Mouse (Mus musculus): ENCODE measurements around the gene Fbxo6. TPM values are rescaled to one million over a fixed set of nuclear protein-coding genes. Genes with fewer than 3 reads are reported as not detected.
A peak's percentile ranks its signal among the peaks of the same experiment; 100 is the strongest.
"Not testable (repeated sequence)": the region's sequence is repeated elsewhere in the genome, so short reads cannot be mapped to it uniquely, and the experiment has no call there.

Fbxo6 gene
- polyA plus RNA-seq, 1 experiment: 23.2 TPM

- no peaks in the 10 kb centered on the region for H3K4me1 ChIP-seq (ENCODE audit: control insufficient read depth, insufficient read depth, low read length)
- TF ChIP-seq CTCF (IDR thresholded peaks at IDR 0.05; ENCODE audit: borderline replicate concordance, insufficient read depth, low read length) (no peak), POLR2A (IDR thresholded peaks at IDR 0.05; ENCODE audit: low read depth, low read length) (no peak)
- no peak within 1 kb of the TSS for H3K27ac ChIP-seq (ENCODE audit: insufficient read depth, low read length)
- peak within 1 kb of the TSS; percentile 21 for H3K4me3 ChIP-seq (ENCODE audit: insufficient read depth, low read length)
Measured at GRCm38 (mm10) chr4:148130561-148131413, 21.2 kb downstream of the Fbxo6 start, which contains the start of gene Draxin. TSS of gene Draxin (minus strand) at chr4:148130698.

- Histone ChIP-seq H3K4me1 (ENCODE audit: control insufficient read depth, insufficient read depth, low read length) (no peaks in the 10 kb centered on the region), H3K4me3 (ENCODE audit: insufficient read depth, low read length) (peak within 1 kb of the TSS; percentile 21), H3K27ac (ENCODE audit: insufficient read depth, low read length) (no peak within 1 kb of the TSS)
- TF ChIP-seq CTCF (IDR thresholded peaks at IDR 0.05; ENCODE audit: borderline replicate concordance, insufficient read depth, low read length): no peak
- TF ChIP-seq POLR2A (IDR thresholded peaks at IDR 0.05; ENCODE audit: low read depth, low read length): no peak
Measured at GRCm38 (mm10) chr4:148130133-148130532, 21.8 kb downstream of the Fbxo6 start, which contains the start of gene Mad2l2. TSS of gene Mad2l2 (plus strand) at chr4:148130384.

DNA sequence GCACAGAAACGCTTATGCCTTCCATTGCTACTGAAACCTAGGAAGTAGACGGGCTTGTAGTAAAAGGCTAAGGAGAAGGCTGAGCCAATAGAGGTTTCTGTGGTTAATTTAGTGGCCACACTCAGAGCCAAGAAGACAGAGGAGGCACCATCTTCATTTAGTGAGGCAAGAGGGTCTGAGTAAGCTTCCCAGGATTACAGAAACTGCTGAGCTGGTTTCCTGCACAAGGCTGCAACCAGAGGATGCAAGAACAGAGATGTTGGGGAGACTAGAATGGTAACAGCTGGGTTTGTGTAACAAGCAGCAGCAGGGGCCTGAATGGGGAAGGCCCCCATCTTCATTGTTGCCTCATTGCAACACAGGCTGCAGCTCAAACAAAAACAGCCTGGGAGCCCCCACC, 23.3 kb downstream of the Fbxo6 start:
- no peak overlapping the region for H3K27ac ChIP-seq (ENCODE audit: insufficient read depth, low read length)
- H3K4me3 ChIP-seq (ENCODE audit: insufficient read depth, low read length): no peak overlapping the region
- H3K4me1 ChIP-seq (ENCODE audit: control insufficient read depth, insufficient read depth, low read length): no peaks in the 10 kb centered on the region
- TF ChIP-seq POLR2A (IDR thresholded peaks at IDR 0.05; ENCODE audit: low read depth, low read length) (no peak), CTCF (IDR thresholded peaks at IDR 0.05; ENCODE audit: borderline replicate concordance, insufficient read depth, low read length) (no peak)

DNA sequence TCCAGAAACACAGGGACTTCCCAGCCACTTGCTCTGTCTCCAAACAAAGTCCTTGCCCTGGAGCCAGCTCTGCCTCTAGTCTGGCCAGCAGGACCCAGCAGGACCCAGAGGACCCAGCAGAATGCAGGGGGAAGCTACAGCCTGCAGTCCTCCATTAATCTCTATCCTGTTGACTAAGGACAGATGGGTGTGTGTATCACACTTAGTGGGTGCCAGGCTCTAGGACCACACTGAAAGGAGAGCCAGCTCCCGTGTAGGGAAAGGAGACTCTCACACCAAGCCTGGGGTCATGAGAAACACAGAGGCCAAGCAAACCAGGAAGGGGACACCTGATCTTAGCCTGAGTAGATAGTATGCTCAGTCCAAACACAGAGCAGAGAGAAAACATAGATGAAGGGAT, 23.7 kb downstream of the Fbxo6 start:
- no peak overlapping the region for H3K27ac ChIP-seq (ENCODE audit: insufficient read depth, low read length)
- no peaks in the 10 kb centered on the region for H3K4me1 ChIP-seq (ENCODE audit: control insufficient read depth, insufficient read depth, low read length)
- TF ChIP-seq CTCF (IDR thresholded peaks at IDR 0.05; ENCODE audit: borderline replicate concordance, insufficient read depth, low read length) (no peak), POLR2A (IDR thresholded peaks at IDR 0.05; ENCODE audit: low read depth, low read length) (no peak)
- no peak overlapping the region for H3K4me3 ChIP-seq (ENCODE audit: insufficient read depth, low read length)

GRCm38 (mm10) chr4:148122694-148123066, 29.3 kb downstream of the Fbxo6 start:
- H3K27ac ChIP-seq (ENCODE audit: insufficient read depth, low read length): no peak overlapping the region

GRCm38 (mm10) chr4:148121982-148122693, 29.8 kb downstream of the Fbxo6 start:
- Histone ChIP-seq H3K27ac (ENCODE audit: insufficient read depth, low read length) (no peak overlapping the region), H3K4me3 (ENCODE audit: insufficient read depth, low read length) (no peak overlapping the region), H3K4me1 (ENCODE audit: control insufficient read depth, insufficient read depth, low read length) (no peaks in the 10 kb centered on the region)
- TF ChIP-seq CTCF (IDR thresholded peaks at IDR 0.05; ENCODE audit: borderline replicate concordance, insufficient read depth, low read length) (no peak), POLR2A (IDR thresholded peaks at IDR 0.05; ENCODE audit: low read depth, low read length) (no peak)

More at GRCm38 (mm10) chr4:148122694-148123066, 29.3 kb downstream of the Fbxo6 start:
- no peak for TF ChIP-seq CTCF (IDR thresholded peaks at IDR 0.05; ENCODE audit: borderline replicate concordance, insufficient read depth, low read length)
- no peak for TF ChIP-seq POLR2A (IDR thresholded peaks at IDR 0.05; ENCODE audit: low read depth, low read length)
- Histone ChIP-seq H3K4me3 (ENCODE audit: insufficient read depth, low read length) (no peak overlapping the region), H3K4me1 (ENCODE audit: control insufficient read depth, insufficient read depth, low read length) (no peaks in the 10 kb centered on the region)

DNA sequence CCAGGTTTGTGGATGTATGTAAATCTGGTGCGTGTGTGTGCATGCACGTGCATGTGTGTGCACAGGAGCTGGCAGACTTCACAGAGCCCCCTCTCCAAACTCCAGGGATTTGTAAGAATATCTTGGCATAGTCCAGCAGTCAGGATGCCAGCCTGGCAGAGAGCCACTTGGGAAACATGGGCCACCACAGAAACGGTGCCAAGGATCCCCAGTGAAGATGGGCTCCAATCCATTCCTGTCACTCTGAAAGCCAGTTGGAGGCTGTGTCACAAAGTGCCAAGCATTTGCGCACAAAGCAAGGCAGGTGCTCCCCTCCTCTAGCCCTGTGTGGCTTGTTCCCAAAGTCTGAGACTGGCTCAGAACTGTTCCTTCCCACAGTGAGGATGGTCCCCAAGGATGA, 30.6 kb downstream of the Fbxo6 start:
- Histone ChIP-seq H3K4me3 (ENCODE audit: insufficient read depth, low read length) (no peak overlapping the region), H3K27ac (ENCODE audit: insufficient read depth, low read length) (no peak overlapping the region), H3K4me1 (ENCODE audit: control insufficient read depth, insufficient read depth, low read length) (no peaks in the 10 kb centered on the region)
- TF ChIP-seq POLR2A (IDR thresholded peaks at IDR 0.05; ENCODE audit: low read depth, low read length) (no peak), CTCF (IDR thresholded peaks at IDR 0.05; ENCODE audit: borderline replicate concordance, insufficient read depth, low read length) (no peak)

GRCm38 (mm10) chr4:148120555-148120954, 31.4 kb downstream of the Fbxo6 start:
- Histone ChIP-seq H3K27ac (ENCODE audit: insufficient read depth, low read length) (no peak overlapping the region), H3K4me3 (ENCODE audit: insufficient read depth, low read length) (no peak overlapping the region), H3K4me1 (ENCODE audit: control insufficient read depth, insufficient read depth, low read length) (no peaks in the 10 kb centered on the region)
- TF ChIP-seq POLR2A (IDR thresholded peaks at IDR 0.05; ENCODE audit: low read depth, low read length) (no peak), CTCF (IDR thresholded peaks at IDR 0.05; ENCODE audit: borderline replicate concordance, insufficient read depth, low read length) (no peak)

DNA sequence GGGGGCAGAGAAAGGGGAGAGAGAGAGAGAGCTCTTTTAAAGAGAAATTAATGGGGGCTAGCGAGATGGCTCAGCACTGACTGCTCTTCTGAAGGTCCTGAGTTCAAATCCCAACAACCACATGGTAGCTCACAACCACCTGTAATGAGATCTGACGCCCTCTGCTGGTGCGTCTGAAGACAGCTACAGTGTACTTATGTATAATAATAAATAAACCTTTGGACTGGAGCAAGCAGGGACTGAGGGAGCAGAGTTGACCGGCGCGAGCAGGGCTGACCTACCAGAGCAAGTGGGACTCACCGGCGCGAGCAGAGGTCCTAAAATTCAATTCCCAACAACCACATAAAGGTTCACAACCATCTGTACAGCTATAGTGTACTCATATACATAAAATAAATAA, 32.4 kb downstream of the Fbxo6 start:
- not testable (repeated sequence) for H3K27ac ChIP-seq (ENCODE audit: insufficient read depth, low read length); H3K4me3 ChIP-seq (ENCODE audit: insufficient read depth, low read length); H3K4me1 ChIP-seq (ENCODE audit: control insufficient read depth, insufficient read depth, low read length)

DNA sequence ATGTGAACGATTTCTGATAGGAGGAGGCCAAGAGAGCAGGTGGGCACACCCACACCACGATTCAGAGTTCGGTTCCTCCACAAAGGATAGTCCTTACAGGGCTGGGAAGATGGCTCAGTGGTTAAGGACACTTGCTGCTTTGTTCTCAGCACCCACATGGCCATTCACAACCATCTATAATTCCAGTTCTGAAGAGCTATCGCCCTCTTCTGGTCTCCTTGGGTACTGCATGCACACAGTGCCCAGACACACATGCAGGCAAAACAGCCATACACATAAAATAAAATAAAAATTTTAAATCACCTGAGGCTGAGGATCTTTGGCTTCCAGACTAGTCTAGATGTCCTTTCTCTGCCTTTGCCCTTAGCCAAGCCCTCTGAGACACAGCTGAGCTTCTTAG, 34.5 kb downstream of the Fbxo6 start:
- Histone ChIP-seq H3K4me3 (ENCODE audit: insufficient read depth, low read length) (no peak overlapping the region), H3K4me1 (ENCODE audit: control insufficient read depth, insufficient read depth, low read length) (no peaks in the 10 kb centered on the region), H3K27ac (ENCODE audit: insufficient read depth, low read length) (no peak overlapping the region)
- no peak for TF ChIP-seq POLR2A (IDR thresholded peaks at IDR 0.05; ENCODE audit: low read depth, low read length)
